Mouse (Mus musculus) liver, postnatal 0 days (tissue): ENCODE measurements around the gene Chac2. TPM values are rescaled to one million over a fixed set of nuclear protein-coding genes. Genes with fewer than 3 reads are reported as not detected.
A peak's percentile ranks its signal among the peaks of the same experiment; 100 is the strongest.

Experiments
- ATAC-seq: fragments of 200-750 bp; cut with Nextera tagmentation; 2 replicates; pipeline ENCODE4 v1.8.0; 2017; ENCODE audit warnings: mild to moderate bottlenecking, moderate library complexity
- DNase-seq: peaks from one replicate; pipeline ENCODE4 v3.0.0-alpha.2; 2016
- H3K27ac ChIP-seq: fragments of 300-500 bp; sonication (generic); 2 replicates; pipeline ENCODE4 v1.5.1; 2014; ENCODE audit warnings: antibody characterized with exemption, moderate library complexity, mild to moderate bottlenecking, low read depth
- H3K27me3 ChIP-seq: fragments of 300-500 bp; sonication (generic); 2 replicates; pipeline ENCODE4 v1.6.1; 2014; ENCODE audit warnings: low read length, control low read depth, mixed read lengths; ENCODE audit not compliant: insufficient read depth
- H3K36me3 ChIP-seq: fragments of 300-500 bp; sonication (generic); replicated peaks from 2 replicates; pipeline ENCODE4 v1.6.1; 2014; ENCODE audit warnings: mild to moderate bottlenecking, control low read depth, low read length, moderate library complexity, mixed read lengths; ENCODE audit not compliant: insufficient read depth
- H3K4me1 ChIP-seq: fragments of 300-500 bp; sonication (generic); 2 replicates; pipeline ENCODE4 v1.6.1; 2014; ENCODE audit warnings: antibody characterized with exemption, mild to moderate bottlenecking, control low read depth; ENCODE audit not compliant: insufficient read depth
- H3K4me2 ChIP-seq: fragments of 300-500 bp; sonication (generic); 2 replicates; pipeline ENCODE4 v1.6.1; 2014; ENCODE audit warnings: low read depth, mild to moderate bottlenecking, low read length, moderate library complexity, mixed read lengths
- H3K4me3 ChIP-seq: fragments of 300-500 bp; sonication (generic); 2 replicates; pipeline ENCODE4 v1.5.1; 2014; ENCODE audit warnings: low read depth, low read length
- H3K9ac ChIP-seq: fragments of 300-500 bp; sonication (generic); replicated peaks from 2 replicates; pipeline ENCODE4 v1.6.1; 2014; ENCODE audit warnings: mild to moderate bottlenecking, moderate library complexity
- H3K9me3 ChIP-seq: fragments of 300-500 bp; sonication (generic); 2 replicates; pipeline ENCODE4 v1.6.1; 2016; ENCODE audit warnings: mild to moderate bottlenecking, control low read depth, low read length, mixed read lengths
- CTCF ChIP-seq: sonication (generic); IDR thresholded peaks from 2 replicates; pipeline ENCODE4 v1.5.1; 2016; ENCODE audit warnings: antibody characterized with exemption, low read depth
- EP300 ChIP-seq: IDR thresholded peaks from 2 replicates; pipeline ENCODE4 v1.6.1; 2016; ENCODE audit warnings: antibody characterized with exemption, low read depth, mild to moderate bottlenecking
- WGBS: fragments of 180-500 bp; shearing (Covaris S2); extraction: QIAGEN DNeasy Blood & Tissue Kit; methylation state at CpG from one replicate; pipeline ENCODE4 v1.1.7; 2014; ENCODE audit not compliant: insufficient replicate concordance; 5-methylcytosine and 5-hydroxymethylcytosine counted together
- polyA plus RNA-seq: library from polyadenylated mRNA; unstranded; fragments of >200 nt; fragmentation: Nextera tagmentation; extraction: Ambion mirVana; gene quantifications from 2 replicates; pipeline ENCODE4 v1.2.1, GENCODE M21; 2015

The Chac2 gene
- polyA plus RNA-seq, 1 experiment from 2014 or later = 53.3 TPM

DNA sequence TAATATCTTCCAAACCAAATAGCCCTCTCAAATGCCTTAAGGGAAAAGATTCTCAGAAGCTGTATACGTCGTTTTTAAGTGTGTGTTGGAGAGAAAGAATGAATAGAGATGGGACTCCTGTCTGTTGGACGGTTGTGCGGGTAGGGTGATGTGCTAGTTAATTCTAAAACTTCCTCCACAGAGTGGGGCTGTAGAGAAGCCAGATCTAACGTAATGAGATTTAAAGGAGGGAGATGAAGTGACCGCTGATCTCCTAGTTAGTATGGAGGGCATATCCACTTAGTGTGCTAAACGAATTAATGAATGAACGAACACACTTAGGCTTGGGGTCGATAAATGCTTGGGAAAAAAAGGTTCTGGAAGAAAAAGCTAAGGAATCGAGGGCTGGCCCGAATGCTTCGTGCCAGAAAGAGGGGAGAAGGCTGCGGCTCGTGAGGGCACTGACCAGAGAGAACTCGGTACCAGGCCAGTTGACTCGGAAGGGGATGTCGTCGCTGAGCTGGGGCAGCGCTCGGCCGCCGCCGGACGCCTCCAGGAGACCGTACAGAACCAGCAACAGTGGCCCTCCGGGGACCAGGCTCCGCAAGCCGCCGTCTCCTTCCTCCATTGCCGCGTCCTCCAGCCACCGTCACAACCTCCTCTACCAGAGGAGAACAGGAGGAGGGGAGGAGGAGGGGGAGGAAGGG, 32.5 kb downstream of the Chac2 start:
- ATAC-seq (peak; percentile 75), DNase-seq (peak; percentile 59)
- H3K9ac ChIP-seq = peak overlapping the region; percentile 92
- H3K27ac ChIP-seq = peak overlapping the region; percentile 90
- H3K36me3 ChIP-seq = peaks cover 25% of the 10 kb centered on the region
- TF ChIP-seq EP300 (no peak), CTCF (peak; percentile 26)
- H3K9me3 ChIP-seq = no peaks in the 10 kb centered on the region
- under 1% methylated on average over 28 of the region's 32 CpGs for WGBS
- H3K4me2 ChIP-seq = peak overlapping the region; percentile 88
- H3K27me3 ChIP-seq = no peaks in the 10 kb centered on the region
- peaks cover 13% of the 10 kb centered on the region for H3K4me1 ChIP-seq
- peak overlapping the region; percentile 94 for H3K4me3 ChIP-seq

DNA sequence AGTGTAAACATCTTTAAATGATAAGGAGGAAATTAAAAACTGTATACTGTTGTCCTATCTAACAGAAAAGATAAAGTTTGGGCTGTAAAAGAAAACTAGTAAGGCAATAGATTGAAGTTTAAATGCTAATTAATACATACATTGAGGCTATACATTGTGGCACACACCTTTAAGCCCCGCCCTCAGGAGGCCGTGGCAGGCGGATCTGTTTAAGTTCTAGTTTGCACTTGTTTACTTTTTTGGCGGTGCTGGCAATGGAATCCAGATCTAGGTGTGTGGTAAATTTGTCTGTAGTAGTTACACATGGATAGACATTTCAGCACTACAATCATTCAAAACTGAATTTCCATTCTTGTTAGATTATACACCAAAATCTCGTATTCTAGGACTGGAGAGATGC, 33.3 kb downstream of the Chac2 start:
- DNase-seq (peak; percentile 27), ATAC-seq (no peak)
- TF ChIP-seq EP300 (no peak), CTCF (no peak)
- Histone ChIP-seq H3K4me3 (peak overlapping the region; percentile 94), H3K36me3 (peaks cover 28% of the 10 kb centered on the region), H3K4me1 (peaks cover 13% of the 10 kb centered on the region), H3K27ac (peak overlapping the region; percentile 90; the same call in 1 of the 2 replicates), H3K9me3 (no peaks in the 10 kb centered on the region), H3K27me3 (no peaks in the 10 kb centered on the region), H3K9ac (peak overlapping the region; percentile 92), H3K4me2 (peak overlapping the region; percentile 88)
- WGBS = 42% methylated on average over 5 of the region's 5 CpGs

DNA sequence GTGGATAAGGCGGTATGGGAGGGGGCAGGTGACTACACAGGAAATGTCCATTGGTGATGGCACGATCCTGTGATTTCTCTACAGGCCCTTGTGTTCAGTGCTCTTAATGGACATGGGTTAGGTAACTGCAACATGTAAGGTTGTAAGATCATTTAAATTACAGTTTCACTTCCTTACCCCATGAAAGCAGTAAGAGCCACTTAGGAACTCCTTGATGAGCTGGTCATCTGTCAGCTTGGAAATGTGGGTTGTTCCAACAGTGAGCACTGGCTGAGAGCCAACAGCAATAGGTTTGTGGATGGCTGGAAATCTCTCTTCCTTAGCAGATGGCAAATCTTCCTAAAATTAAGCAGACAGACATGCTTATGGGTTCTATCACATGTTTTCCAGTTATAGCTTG, 42.6 kb downstream of the Chac2 start:
- H3K9me3 ChIP-seq = no peaks in the 10 kb centered on the region
- H3K36me3 ChIP-seq = peaks cover 53% of the 10 kb centered on the region
- DNase-seq (no peak), ATAC-seq (no peak)
- WGBS = 84% methylated on average over 2 of the region's 2 CpGs
- no peak overlapping the region for H3K9ac ChIP-seq
- H3K4me1 ChIP-seq = no peaks in the 10 kb centered on the region
- no peaks in the 10 kb centered on the region for H3K27me3 ChIP-seq
- H3K27ac ChIP-seq = no peak overlapping the region
- H3K4me3 ChIP-seq = no peak overlapping the region
- no peak overlapping the region for H3K4me2 ChIP-seq
- TF ChIP-seq CTCF (no peak), EP300 (no peak)

DNA sequence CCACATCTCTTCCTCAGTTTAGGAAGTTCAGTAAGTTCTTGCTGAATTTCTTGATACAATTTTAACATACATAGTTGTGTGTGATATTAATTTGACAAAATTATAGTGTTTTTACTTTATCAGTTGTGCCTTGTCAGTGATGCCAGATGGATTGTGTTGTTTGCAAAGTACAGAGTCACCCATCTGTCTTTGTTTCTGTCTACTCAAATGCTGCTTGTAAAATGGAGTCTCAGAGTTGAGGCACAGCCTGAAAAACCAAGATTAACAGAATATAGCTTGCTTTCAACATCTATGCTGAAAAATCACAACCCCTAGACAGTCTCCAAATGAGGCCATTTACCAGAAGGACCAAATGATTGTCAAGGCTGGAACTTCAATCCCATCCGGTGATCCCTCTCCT, 57.7 kb downstream of the Chac2 start:
- Histone ChIP-seq H3K9me3 (no peaks in the 10 kb centered on the region), H3K4me1 (no peaks in the 10 kb centered on the region), H3K27me3 (no peaks in the 10 kb centered on the region), H3K4me2 (no peak overlapping the region), H3K27ac (no peak overlapping the region), H3K4me3 (no peak overlapping the region), H3K9ac (no peak overlapping the region), H3K36me3 (peaks cover 15% of the 10 kb centered on the region)
- no peak for TF ChIP-seq CTCF
- no peak for TF ChIP-seq EP300
- no peak for DNase-seq
- WGBS = 100% methylated on average over 1 of the region's 1 CpGs
- no peak for ATAC-seq

DNA sequence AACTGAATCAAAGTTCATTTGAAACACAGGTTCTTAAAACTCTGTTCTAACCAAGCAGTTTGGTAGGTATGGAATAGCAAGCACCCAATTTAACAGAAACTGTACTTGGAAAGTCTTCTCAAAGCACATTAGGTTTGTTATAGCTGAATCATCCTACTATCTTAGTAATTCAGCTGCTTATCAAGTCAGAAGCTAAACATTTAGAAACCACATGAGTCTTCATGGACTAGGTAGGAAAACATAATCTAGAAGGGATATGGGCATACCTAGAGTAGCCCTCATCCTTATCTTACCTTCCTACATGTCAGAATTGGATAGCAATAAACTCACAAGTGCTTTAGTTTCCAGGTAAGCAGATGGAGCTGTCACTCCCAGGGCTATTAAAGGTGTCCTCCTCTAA, 58.1 kb downstream of the Chac2 start:
- ATAC-seq (no peak), DNase-seq (no peak)
- H3K9me3 ChIP-seq = no peaks in the 10 kb centered on the region
- no peak overlapping the region for H3K4me3 ChIP-seq
- TF ChIP-seq CTCF (no peak), EP300 (no peak)
- H3K27ac ChIP-seq = no peak overlapping the region
- H3K4me2 ChIP-seq = no peak overlapping the region
- H3K4me1 ChIP-seq = no peaks in the 10 kb centered on the region
- H3K9ac ChIP-seq = no peak overlapping the region
- no peaks in the 10 kb centered on the region for H3K27me3 ChIP-seq
- peaks cover 15% of the 10 kb centered on the region for H3K36me3 ChIP-seq

Other genes starting within 250 kb of the Chac2 start
- 7.4 and 7.8 TPM in 2 replicates for gene Psme4, start 214.6 kb downstream of the Chac2 start, polyA plus RNA-seq
- gene Gpr75, start 101.0 kb downstream of the Chac2 start, polyA plus RNA-seq = not detected in 2 replicates
- gene Asb3, start 100.9 kb downstream of the Chac2 start, polyA plus RNA-seq = 9.0 and 9.1 TPM in 2 replicates
- gene Erlec1, start 32.0 kb downstream of the Chac2 start, polyA plus RNA-seq = 8.2 and 9.0 TPM in 2 replicates
- gene Gm17332, start 196.1 kb upstream of the Chac2 start, polyA plus RNA-seq = not detected in 2 replicates